Mouse (Mus musculus) right cerebral cortex, postnatal 25 days (tissue): ENCODE data around the gene Abat.

Source experiments
- DNase-seq: peaks from one replicate; pipeline ENCODE4 v3.0.0; 2022

Abat gene

DNA sequence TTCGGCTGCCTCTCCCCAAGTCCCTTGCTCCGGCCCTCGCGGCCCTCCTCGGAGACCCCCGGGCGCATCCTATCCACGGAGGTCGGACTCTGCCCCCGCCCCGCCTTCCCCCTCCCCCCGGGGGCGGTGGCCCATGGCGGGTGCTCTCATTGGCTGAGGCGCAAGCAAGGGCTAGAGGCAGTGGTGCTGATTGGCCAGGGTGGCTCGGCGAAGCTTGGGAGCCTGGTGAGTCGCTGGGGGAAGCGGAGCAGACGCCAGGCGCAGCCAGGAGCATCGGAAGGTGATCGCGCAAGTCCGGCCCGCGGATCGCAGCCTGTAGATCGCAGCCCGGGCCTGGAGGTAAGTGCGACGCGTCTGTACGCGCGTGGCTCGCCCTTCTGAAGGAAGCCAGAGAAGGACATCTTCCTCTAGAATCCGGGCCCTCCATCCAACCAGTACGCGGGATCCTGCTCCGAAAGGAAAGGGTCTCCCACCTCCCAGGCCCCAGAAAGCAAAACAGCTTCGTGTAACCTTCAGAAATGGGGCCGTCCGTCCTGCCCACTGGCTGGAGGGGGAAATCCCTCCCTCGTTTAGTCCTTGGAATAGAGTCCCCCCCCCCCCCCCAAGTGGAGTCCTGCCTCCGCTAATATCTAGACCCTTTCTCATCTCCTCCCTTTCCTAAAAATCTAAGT is at the start of gene Abat:
TSS of gene Abat (plus strand) at position 194 of the 671 bp plus-strand sequence.
- DNase-seq, result peak; percentile 96

DNA sequence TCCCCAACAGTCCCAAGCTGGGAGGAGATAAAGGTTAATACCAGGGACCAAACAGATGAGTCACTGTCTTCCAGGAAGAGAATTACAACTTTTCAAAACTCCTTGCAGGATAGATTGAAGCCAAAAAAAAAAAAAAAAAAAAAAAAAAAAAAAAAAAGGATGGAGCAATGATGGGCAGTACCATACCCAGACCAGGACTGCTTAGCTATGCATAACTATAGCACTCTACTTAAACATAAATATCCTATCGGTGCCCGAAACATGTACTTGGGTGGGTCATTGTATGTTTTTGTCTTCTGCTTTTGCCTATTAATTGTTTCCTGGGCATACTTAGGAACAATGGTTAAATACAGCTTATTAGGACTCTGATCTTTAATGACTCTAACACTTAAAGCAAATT is 43.1 kb upstream of the Abat start:
- DNase-seq, result no peak

GRCm38 (mm10) chr16:8470603-8471481 is 42.4 kb upstream of the Abat start, which contains the start of gene Mettl22:
Gene Mettl22, plus strand, starts transcription at chr16:8470788.
- peak; percentile 90 for DNase-seq

- DNase-seq, result no peak
Observed at GRCm38 (mm10) chr16:8487396-8488005, 25.7 kb upstream of the Abat start.

- DNase-seq, result no peak
Observed at GRCm38 (mm10) chr16:8489340-8489739, 23.9 kb upstream of the Abat start.

DNA sequence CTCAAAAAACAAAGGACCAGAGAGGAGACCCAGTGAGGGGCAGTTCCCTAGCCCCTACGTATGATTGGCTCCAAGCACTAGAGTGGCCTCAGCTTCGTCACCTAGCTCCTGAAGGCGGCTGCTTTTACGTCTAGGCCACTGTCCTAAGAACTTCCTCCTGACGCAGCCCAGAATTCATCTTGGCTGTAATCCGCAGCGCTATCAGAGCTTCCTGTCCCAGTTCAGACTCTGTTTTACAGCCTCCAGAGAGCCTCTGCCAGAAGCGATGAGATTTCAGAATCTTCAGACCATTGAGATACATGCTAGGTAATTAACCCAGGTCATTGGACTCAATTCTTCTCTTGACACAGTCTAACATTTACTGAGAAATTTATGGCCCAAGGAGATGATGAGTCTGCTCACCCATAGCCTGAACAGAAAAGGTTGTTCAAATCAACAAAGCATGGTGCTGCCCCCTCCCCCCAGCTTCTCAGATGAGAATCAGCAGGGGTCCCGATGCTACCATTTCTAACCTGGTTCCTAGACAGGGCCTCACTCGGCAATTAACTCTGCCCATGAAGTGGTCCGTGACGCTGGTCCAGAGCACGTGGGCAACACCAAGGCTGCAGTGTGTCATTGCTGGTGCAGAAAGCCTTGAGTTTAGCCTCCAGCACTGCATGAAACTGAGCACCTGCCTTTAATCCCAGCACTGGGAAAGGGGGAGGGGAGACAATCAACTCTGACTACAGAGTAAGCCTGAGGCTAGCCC is 21.3 kb upstream of the Abat start:
- no peak for DNase-seq

DNA sequence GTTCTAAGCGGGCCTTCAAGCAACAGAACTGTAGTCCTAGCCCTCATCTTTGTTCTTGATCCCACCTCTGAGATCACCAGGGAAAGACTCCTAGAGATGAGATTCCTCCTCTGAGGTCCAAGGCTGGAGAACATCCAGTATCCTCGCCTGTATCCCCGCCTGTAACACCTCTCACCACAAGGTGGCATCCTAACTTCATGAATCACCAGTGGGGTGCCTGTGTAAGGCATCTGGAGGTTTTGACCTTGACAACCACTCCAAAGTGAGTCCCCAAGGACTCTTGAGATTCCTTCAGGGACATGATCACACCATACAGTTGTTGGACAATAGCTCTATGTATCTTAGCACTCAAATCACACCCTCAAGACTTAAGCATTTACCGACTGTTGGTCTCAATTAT is 19.0 kb upstream of the Abat start:
- peak; percentile 56 for DNase-seq

DNA sequence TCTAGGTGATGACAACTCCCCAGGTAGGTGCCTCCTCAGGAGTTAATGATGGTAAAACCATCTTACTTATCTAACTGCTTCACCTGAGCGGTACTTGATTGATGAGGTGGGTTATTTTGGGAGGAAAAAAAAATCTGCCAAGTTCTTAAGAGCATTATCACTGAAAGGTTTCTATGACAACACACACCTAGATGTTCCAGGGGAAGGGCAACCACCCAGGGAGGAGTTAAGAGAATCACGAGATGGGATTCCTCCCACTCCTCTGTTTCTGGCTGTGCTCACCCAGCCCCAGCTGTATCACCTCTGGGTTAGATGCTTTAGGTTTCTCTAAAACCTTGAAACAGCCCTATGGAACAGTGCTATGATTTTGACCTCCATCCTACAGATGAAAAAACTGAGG is 16.3 kb upstream of the Abat start:
- DNase-seq, result no peak

DNA sequence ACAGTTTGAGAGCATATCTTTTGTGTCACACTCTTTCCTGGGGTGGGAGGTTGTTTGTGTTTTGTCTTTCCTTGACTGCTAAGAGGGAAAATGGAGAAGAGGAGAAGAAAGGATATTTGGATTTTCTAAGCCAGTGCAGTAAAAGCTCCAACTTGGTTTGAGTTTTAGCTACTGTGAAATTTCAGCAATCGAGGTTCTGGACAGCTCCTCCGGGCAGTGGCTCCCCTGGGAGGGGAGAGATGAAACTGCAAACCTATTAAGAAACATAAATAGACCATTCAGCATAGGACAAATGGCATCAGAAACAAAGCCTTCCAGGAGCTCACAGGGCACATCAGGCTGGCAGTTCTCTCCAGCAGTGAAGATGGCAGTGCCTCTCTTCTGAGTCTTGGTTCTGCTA is 9.0 kb upstream of the Abat start:
- no peak for DNase-seq

- DNase-seq, result no peak
Observed at GRCm38 (mm10) chr16:8509894-8510293, 3.3 kb upstream of the Abat start.

DNA sequence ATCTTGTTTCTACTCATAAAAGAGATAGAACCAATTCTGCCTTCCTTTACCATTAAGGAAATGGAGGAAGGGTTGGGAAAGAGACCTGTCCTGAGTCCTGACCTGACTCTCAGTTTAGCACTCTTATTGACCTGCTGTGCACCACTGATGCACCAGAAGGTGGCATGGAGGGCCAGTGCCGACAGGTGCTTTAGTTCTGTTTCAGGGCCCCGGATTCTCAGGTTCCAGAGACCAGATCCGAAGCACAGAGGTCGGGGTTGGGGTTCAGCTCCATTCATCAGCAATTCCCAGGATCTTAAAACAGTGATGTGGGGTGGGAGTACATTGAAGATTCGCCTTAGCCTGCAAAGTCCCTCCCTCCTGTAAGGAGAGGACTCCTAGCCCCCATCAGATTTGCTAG is 399 bp upstream of the Abat start:
- no peak for DNase-seq

DNA sequence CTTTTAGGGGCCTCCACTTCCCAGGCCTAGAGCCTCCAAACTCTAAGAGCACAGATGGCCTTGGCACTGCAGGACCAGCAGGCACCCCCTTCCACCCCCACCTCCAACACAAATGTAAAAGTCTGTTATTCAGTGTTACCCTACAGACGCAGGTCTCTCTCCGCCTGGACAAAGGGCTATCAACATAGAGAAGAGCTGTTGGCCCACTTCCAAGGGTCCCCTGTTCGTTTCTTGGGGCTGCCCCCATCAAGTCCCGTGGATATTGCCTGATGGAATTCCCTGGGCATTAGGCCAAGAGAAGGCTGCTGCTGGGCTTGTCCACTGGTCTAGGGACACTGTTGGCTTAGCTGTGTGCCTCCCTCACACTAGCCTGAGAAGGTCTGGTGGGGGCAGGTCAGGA is 951 bp downstream of the Abat start:
- no peak for DNase-seq

DNA sequence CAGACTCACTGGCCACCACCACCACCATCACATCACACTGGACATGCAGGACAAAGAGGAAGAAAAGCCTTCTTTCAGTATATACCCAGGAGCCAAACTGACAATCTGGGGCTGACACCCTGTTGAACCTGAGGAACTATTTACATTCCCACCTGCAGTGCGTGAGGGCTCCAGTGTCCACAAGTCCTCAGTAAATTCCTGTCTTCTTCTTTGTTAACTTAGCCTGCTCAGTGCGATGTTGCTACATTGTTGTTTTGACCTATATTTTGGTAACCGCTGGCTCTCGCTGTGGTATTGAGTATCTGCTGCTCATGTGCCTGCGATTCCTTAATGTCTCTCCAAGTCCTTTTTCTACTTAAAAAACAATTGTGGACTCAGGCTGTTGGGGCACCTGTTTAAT is 7.3 kb downstream of the Abat start:
- DNase-seq, result no peak

DNA sequence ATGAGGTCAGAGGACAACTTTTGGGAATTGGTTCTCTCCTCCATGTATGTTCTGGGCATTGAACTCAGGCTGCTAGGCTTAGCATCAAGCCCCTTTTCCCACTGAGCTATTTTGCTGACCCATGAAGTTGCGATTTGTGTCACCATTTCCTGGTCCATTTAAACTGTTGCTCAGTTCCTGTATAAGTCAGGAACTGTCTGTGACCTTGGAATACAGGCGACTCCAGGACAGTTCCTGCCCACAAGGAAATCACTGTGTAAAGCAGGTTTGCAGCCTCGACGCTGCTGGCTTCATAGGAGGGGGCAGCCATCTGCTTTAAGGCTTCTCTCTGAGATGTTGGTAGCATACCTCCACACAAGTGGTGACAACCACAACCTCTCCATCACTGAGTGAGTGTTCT is 8.1 kb downstream of the Abat start:
- DNase-seq, result no peak

- peak; percentile 24 for DNase-seq
Observed at GRCm38 (mm10) chr16:8523480-8524144, 10.4 kb downstream of the Abat start.

DNA sequence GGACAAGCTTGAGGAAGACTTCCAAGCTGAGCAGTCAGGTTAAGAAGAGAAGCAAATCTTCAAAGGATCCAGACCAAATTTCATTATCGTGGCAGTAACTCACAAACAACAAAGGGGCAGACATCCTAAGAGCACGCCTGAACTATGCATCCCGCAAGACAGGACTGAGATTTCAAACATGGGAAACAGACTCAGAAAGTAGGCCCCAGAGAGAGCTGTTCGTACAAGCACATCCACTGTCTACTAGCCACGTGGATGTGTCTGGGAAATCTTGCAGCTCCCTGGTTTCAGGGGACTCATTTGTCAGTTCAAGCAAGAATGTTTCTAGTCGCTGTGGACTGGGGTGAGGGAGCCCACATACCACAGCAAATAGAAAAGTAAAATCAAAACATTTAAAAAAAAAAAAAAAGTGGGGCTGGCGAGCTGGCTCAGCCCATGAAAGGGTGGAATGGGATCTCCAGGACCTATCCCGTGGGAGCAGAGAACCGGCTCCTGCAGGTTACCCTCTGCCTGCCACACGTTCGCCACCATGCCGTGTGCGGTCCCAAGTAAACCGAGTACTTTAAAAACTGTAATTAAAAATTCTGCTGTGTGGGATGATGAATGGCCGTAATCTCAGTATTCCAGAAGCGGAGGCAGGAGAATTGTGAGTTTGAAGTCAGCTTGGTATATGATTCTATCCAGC is 11.1 kb downstream of the Abat start:
- DNase-seq, result no peak

DNA sequence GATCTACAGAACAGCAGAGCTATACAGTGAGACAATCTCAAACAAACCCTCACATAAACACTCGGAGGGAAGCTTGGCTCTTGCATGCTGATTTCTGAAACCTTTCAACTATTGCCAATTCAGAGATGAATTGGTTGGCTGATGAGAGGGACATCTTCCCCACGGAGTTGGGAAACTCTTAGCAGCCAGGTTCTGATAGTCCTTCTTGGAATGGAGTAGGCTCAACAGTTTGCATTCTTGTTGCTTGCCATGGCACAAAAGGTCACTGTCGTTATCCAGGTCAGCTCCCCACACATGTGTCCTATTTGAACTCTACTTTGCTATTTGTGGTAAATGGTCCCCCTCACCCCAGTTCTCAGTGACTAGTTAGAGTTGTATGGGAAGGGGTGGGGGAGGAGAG is 12.1 kb downstream of the Abat start:
- no peak for DNase-seq

- no peak for DNase-seq
Observed at GRCm38 (mm10) chr16:8525877-8526276, 12.6 kb downstream of the Abat start.

DNA sequence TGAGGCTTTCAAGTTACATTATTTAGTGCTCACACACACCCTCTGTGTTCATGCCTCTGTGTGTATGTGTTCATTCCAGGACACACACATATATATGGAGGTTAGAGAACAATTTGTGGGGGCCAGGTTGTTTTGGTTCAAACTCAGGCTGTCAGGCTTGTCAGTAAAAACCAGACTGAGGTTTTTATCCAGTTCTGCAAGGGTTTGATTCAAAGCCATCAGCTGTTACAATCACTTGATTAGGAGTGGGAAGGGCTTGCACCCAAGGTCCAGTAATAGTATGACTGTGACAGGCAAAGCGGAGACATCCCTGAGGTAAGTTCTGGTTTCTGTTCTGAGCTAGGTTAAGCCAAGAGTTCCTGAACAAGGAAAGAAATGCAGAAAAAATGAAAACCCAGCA is 16.2 kb downstream of the Abat start:
- DNase-seq, result no peak

DNA sequence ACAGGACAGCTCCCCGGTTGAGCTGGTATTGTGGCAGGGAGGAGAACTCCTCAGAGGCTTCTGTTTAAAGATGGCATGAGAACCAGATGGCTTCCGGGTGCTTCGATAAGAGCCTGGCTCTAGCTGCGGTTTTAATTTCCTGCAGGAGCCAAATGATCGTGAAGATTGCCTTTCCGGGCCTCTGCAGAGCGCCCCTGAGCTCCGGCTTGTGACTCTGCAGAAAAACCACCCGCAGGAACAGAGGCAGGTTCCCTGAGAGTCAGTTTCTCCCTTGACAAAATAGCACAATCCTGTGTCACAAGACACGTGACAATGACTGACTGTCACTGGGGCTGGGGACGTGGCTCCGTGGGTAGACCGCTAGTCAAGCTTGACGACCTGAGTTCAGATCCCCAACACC is 16.8 kb downstream of the Abat start:
- DNase-seq, result no peak

- no peak for DNase-seq
Observed at GRCm38 (mm10) chr16:8532461-8532860, 19.2 kb downstream of the Abat start.

GRCm38 (mm10) chr16:8532894-8533293 is 19.7 kb downstream of the Abat start:
- no peak for DNase-seq
